Mouse (Mus musculus) CH12.LX (cell line): Measurements from ENCODE around the gene Drc7.

Source experiments
- CTCF ChIP-seq, 2 experiments: IDR thresholded peaks in 1 of 2; conservative IDR thresholded peaks in 1 of 2; 2 replicates each; pipeline ENCODE4 v1.5.1; 2011 to 2012; ENCODE audit warnings: low read depth in 2 of 2, low read length in 2 of 2, improper control_type of control experiment in 1 of 2, inconsistent platforms in 1 of 2, mild to moderate bottlenecking in 1 of 2, moderate library complexity in 1 of 2
- HCFC1 ChIP-seq: IDR thresholded peaks from 2 replicates; pipeline ENCODE4 v1.6.1; 2012; ENCODE audit warnings: low read depth, mild to moderate bottlenecking, inconsistent platforms, low read length, improper control_type of control experiment
- MAFK ChIP-seq: IDR thresholded peaks from 2 replicates; pipeline ENCODE4 v1.6.1; 2011; ENCODE audit warnings: low read length, improper control_type of control experiment; ENCODE audit not compliant: insufficient replicate concordance
- NELFE ChIP-seq: IDR thresholded peaks from 2 replicates; pipeline ENCODE4 v1.6.1; 2011; ENCODE audit warnings: low read depth, low read length, improper control_type of control experiment
- PAX5 ChIP-seq: IDR thresholded peaks from 2 replicates; pipeline ENCODE4 v1.6.1; 2012; ENCODE audit warnings: low read length, inconsistent platforms, mixed read lengths
- POLR2A ChIP-seq: IDR thresholded peaks from 2 replicates; pipeline ENCODE4 v1.6.1; 2011; ENCODE audit warnings: low read depth, mild to moderate bottlenecking, improper control_type of control experiment, low read length
- POLR2AphosphoS2 ChIP-seq: IDR thresholded peaks from 2 replicates; pipeline ENCODE4 v1.6.1; 2011; ENCODE audit warnings: low read depth, low read length, improper control_type of control experiment
- TBP ChIP-seq: conservative IDR thresholded peaks from 2 replicates; pipeline ENCODE4 v1.6.1; 2011; ENCODE audit warnings: low read depth, low read length, improper control_type of control experiment
- ZKSCAN1 ChIP-seq: IDR thresholded peaks from 2 replicates; pipeline ENCODE4 v1.6.1; 2012; ENCODE audit warnings: low read depth, inconsistent platforms, low read length, improper control_type of control experiment, borderline replicate concordance
- ZNF384 ChIP-seq: IDR thresholded peaks from 2 replicates; pipeline ENCODE4 v1.6.1; 2012; ENCODE audit warnings: low read depth, low read length, improper control_type of control experiment, inconsistent platforms

GRCm38 (mm10) chr8:95024387-95024786 lies 30.5 kb upstream of the Drc7 start:
- TF ChIP-seq POLR2A (no peak), ZNF384 (no peak), CTCF (conservative IDR thresholded peaks at IDR 0.05 in 1 of 2, IDR thresholded peaks at IDR 0.05 in 1 of 2; ENCODE audit: low read depth in 2 of 2, low read length in 2 of 2) (no peak), PAX5 (no peak), HCFC1 (no peak), POLR2AphosphoS2 (no peak), ZKSCAN1 (no peak), MAFK (no peak), TBP (no peak), NELFE (no peak)
